Mouse (Mus musculus) megakaryocyte, adult 5-6 weeks (primary cell): Measurements from ENCODE around the gene Wdr24. TPM values are rescaled to one million over a fixed set of nuclear protein-coding genes. Genes with fewer than 3 reads are reported as not detected.
A peak's percentile ranks its signal among the peaks of the same experiment; 100 is the strongest.

Experiments used
- ATAC-seq: 2 replicates; pipeline ENCODE4 v1.8.0; 2016; ENCODE audit warnings: mild to moderate bottlenecking, inconsistent platforms; ENCODE audit not compliant: poor library complexity, severe bottlenecking
- total RNA-seq, 2 experiments: library from RNA; stranded (forward) in 1 of 2; stranded (reverse) in 1 of 2; fragments of 153-499, 151-499 nt in 1 of 2; fragments of 221-1000, 200-1000 nt in 1 of 2; gene quantifications; 2 replicates each; pipeline versions ENCODE4 v1.2.3 to v1.2.4; 2015 to 2017

The Wdr24 gene
- total RNA-seq, 2 experiments from 2014 or later: 6.9 to 12.3 TPM

DNA sequence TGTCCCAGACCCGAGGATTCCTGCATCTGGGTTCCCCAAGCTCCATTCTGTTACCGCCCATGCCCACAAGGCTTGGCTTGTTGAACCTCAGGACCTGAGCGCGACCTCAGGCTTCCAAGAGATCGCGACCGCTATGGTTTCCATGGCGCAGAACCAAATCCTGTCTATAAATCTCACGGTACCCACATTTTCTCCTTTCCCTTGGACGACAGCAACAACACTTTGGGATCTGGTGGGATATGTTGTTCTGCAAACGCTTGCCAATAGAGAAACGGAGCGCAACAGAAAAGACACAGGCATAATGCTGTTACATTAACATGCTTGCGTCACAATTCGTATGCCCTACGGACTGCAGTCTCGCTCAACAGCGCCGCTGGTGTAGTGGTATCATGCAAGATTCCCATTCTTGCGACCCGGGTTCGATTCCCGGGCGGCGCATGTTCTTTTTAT is 51.3 kb downstream of the Wdr24 start, which contains the start of gene Mettl26:
TSS of gene Mettl26 (plus strand) at position 354 of the 450 bp plus-strand sequence.
- ATAC-seq: peak; percentile 78

DNA sequence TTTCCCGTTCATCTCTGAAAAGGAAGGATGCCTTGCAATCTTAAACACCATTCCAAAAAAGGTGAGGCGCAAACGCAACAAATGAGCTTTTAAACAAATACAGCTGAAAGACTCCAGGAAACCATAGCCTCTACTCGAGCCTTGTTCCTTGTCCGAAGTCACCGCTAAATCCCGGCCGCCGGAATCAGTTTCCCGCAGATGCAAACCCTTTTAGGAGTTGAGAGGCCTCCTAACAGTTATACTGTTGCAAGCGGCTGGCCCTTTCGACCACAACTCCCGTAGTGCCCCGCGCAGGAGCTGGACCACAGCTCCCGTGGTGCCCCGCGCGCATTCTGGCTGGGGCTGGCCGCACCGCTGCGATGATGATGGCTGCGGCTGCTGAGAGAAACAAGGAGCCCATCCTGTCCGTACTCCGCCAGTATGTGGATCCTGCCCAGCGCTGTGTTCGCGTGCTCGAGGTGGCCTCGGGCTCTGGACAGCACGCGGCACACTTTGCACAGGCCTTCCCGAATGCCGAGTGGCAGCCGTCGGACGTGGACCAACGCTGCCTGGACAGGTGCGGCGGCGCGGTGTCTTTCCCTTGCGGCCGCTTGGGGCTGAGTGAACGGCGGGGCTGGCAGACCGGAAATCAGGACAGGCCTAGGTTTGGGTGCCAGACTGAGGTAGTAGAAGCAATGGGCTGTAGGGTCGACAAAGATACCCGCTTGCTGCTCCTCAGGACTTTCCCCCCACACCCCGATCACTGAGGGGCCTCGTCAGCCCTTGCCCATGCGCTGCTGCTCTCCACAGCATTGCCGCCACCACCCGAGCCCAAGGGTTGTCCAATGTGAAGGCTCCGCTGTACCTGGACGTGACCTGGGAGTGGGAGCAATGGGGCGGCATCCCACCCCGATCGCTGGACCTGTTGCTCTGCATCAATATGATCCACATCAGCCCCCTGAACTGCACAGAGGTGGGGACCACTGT is 52.0 kb downstream of the Wdr24 start:
- peak; percentile 91 for ATAC-seq

DNA sequence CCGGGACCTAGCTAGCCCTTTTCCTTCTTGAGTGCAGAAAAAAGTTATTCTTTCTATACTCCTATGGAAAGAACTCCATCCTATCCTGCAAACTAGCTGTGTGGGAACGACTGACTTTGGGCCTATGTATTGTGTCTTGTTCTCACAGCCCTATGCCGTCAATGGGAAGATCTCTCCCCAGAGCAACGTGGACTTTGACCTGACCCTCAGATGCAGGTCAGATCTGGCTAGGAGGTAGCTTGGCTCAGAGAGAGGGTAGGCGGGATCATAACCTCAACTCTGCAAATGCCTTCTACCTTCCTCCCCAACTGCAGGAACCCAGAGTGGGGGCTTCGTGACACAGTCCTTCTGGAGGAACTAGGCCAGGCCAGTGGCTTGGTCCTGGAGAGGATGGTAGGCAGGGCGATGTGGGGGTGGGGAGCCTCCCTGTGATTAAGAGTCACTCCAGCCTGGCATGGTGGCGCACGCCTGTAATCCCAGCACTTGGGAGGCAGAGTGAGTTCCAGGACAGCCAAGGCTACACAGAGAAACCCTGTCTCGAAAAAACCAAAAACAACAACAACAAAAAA is 53.0 kb downstream of the Wdr24 start:
- ATAC-seq: no peak

DNA sequence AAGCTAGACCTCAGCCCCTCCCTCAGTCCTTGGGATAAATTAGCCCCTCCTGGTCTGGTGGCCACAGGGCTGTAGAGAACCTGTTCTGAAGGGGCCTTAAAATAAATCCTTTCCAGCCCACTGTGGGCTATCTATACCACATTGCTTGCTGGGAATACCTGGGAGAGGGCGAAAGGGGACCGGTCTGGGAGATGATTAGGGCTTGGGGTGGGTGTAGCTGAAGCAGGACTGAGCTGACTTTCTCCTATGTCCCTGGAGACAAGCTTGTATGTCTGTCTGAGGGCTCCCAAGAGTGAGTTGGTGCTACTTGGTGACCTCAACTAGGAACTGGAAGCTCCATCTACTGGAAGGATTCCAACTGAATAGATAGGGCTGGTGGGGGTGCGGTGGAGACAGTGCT is 53.6 kb downstream of the Wdr24 start:
- no peak for ATAC-seq

DNA sequence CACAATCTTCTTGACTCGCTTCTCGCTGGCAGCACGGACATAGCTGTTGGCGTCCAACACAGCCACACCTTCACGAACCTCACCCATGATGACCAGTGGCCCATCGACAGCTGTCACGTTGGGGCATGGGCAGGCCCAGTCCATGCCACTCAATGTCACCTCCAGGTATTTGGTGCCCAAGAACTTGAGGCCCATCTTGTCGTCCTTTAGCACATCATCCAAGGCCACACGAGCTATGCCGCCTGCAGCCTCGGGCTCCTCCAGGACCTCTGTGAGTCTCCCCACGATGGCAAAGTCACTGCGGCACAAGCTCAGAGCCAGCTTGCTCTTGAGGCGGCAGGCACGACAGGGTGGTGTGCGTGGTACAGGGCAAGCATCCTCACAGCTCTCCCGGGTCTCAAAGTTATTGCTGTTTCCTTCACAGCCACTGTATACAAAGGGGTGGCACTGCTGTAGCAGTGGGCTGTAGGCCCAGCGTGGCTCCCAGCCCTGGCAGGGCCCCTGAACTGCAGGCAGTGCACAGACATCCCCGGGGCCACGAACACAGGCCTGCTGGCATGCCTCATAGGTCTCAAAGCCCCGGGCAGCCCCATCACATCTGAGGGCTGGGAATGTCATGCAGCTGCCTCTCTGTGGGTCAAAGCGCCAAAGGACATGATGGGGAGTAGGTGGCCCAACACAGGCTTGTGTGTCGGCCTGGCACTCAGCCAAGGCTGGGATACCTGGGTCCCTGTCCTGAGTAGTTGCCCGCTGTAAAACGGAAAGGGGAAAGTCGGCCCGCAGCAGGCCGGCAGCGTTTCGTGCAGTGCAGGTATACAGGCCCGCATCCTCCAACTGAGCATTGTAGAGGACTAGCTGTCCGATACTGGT is 54.5 kb downstream of the Wdr24 start:
- ATAC-seq: no peak

Other genes starting within 250 kb of the Wdr24 start
- 37.8 and 38.4 TPM in 2 replicates for gene Lmf1, start 244.5 kb upstream of the Wdr24 start, total RNA-seq (2015)
- 16.7 and 17.0 TPM in 2 replicates for gene Lmf1, start 244.5 kb upstream of the Wdr24 start, total RNA-seq (2017)
- not detected in 2 replicates for gene Gng13, start 106.5 kb upstream of the Wdr24 start, total RNA-seq (2015)
- not detected in 2 replicates for gene Gng13, start 106.5 kb upstream of the Wdr24 start, total RNA-seq (2017)
- 11.2 and 17.1 TPM in 2 replicates for gene Chtf18, start 96.2 kb upstream of the Wdr24 start, total RNA-seq (2015)
- gene Chtf18, start 96.2 kb upstream of the Wdr24 start, total RNA-seq (2017): 19.9 and 21.8 TPM in 2 replicates
- gene Rpusd1, start 96.0 kb upstream of the Wdr24 start, total RNA-seq (2015): 6.0 and 7.0 TPM in 2 replicates
- 3.9 TPM in 2 replicates for gene Rpusd1, start 96.0 kb upstream of the Wdr24 start, total RNA-seq (2017)
- 0.16 TPM in 1 of 2 replicates, not detected in the other for gene Mslnl, start 87.6 kb upstream of the Wdr24 start, total RNA-seq (2015)
- gene Mslnl, start 87.6 kb upstream of the Wdr24 start, total RNA-seq (2017): not detected in 2 replicates
- not detected in 2 replicates for gene Msln, start 69.2 kb upstream of the Wdr24 start, total RNA-seq (2015)
- not detected in 2 replicates for gene Msln, start 69.2 kb upstream of the Wdr24 start, total RNA-seq (2017)
- gene Narfl, start 49.9 kb upstream of the Wdr24 start, total RNA-seq (2015): 11.6 and 14.5 TPM in 2 replicates
- gene Narfl, start 49.9 kb upstream of the Wdr24 start, total RNA-seq (2017): 12.8 and 28.3 TPM in 2 replicates
- 10.3 and 10.5 TPM in 2 replicates for gene Haghl, start 38.0 kb upstream of the Wdr24 start, total RNA-seq (2015)
- 10.7 and 15.9 TPM in 2 replicates for gene Haghl, start 38.0 kb upstream of the Wdr24 start, total RNA-seq (2017)
- not detected in 2 replicates for gene Ccdc78, start 37.0 kb upstream of the Wdr24 start, total RNA-seq (2015)
- 0.16 TPM in 1 of 2 replicates, not detected in the other for gene Ccdc78, start 37.0 kb upstream of the Wdr24 start, total RNA-seq (2017)
- gene Fam173a, start 30.7 kb upstream of the Wdr24 start, total RNA-seq (2015): 69.7 and 85.6 TPM in 2 replicates
- gene Fam173a, start 30.7 kb upstream of the Wdr24 start, total RNA-seq (2017): 17.7 and 36.5 TPM in 2 replicates
- gene AC134908.4, start 28.0 kb upstream of the Wdr24 start, total RNA-seq (2015): 0.69 and 7.2 TPM in 2 replicates
- not detected in 2 replicates for gene AC134908.4, start 28.0 kb upstream of the Wdr24 start, total RNA-seq (2017)
- gene Metrn, start 26.5 kb upstream of the Wdr24 start, total RNA-seq (2015): 2.6 and 3.2 TPM in 2 replicates
- gene Metrn, start 26.5 kb upstream of the Wdr24 start, total RNA-seq (2017): 8.3 and 11.2 TPM in 2 replicates
- not detected in 2 replicates for gene Fbxl16, start 14.5 kb upstream of the Wdr24 start, total RNA-seq (2015)
- not detected in 2 replicates for gene Fbxl16, start 14.5 kb upstream of the Wdr24 start, total RNA-seq (2017)
- 6.0 and 7.7 TPM in 2 replicates for gene Jmjd8, start 5.2 kb downstream of the Wdr24 start, total RNA-seq (2015)
- gene Jmjd8, start 5.2 kb downstream of the Wdr24 start, total RNA-seq (2017): 10.6 and 14.4 TPM in 2 replicates
- gene Stub1, start 9.8 kb downstream of the Wdr24 start, total RNA-seq (2015): 48.4 and 54.7 TPM in 2 replicates
- gene Stub1, start 9.8 kb downstream of the Wdr24 start, total RNA-seq (2017): 62.6 and 67.6 TPM in 2 replicates
- gene Rhbdl1, start 13.7 kb downstream of the Wdr24 start, total RNA-seq (2015): 0.98 and 1.4 TPM in 2 replicates
- 0.55 and 0.69 TPM in 2 replicates for gene Rhbdl1, start 13.7 kb downstream of the Wdr24 start, total RNA-seq (2017)
- gene Gm20683, start 18.1 kb downstream of the Wdr24 start, total RNA-seq (2015): 0.07 TPM in 1 of 2 replicates, not detected in the other
- 0.33 TPM in 1 of 2 replicates, not detected in the other for gene Gm20683, start 18.1 kb downstream of the Wdr24 start, total RNA-seq (2017)
- 14.0 and 15.6 TPM in 2 replicates for gene Rhot2, start 21.2 kb downstream of the Wdr24 start, total RNA-seq (2015)
- 13.9 and 30.4 TPM in 2 replicates for gene Rhot2, start 21.2 kb downstream of the Wdr24 start, total RNA-seq (2017)
- 17.3 and 19.3 TPM in 2 replicates for gene Wdr90, start 37.9 kb downstream of the Wdr24 start, total RNA-seq (2015)
- 7.8 and 9.5 TPM in 2 replicates for gene Wdr90, start 37.9 kb downstream of the Wdr24 start, total RNA-seq (2017)
- gene Mcrip2, start 45.1 kb downstream of the Wdr24 start, total RNA-seq (2015): 1.8 and 3.5 TPM in 2 replicates
- 3.1 and 4.1 TPM in 2 replicates for gene Mcrip2, start 45.1 kb downstream of the Wdr24 start, total RNA-seq (2017)
- gene Mettl26, start 51.4 kb downstream of the Wdr24 start, total RNA-seq (2015): 18.9 and 20.3 TPM in 2 replicates
- gene Mettl26, start 51.4 kb downstream of the Wdr24 start, total RNA-seq (2017): 3.7 and 6.0 TPM in 2 replicates
- 1.0 and 1.6 TPM in 2 replicates for gene Wfikkn1, start 57.2 kb downstream of the Wdr24 start, total RNA-seq (2015)
- 0.04 and 0.15 TPM in 2 replicates for gene Wfikkn1, start 57.2 kb downstream of the Wdr24 start, total RNA-seq (2017)
- 7.9 and 12.8 TPM in 2 replicates for gene Rab40c, start 96.1 kb downstream of the Wdr24 start, total RNA-seq (2015)
- 9.1 and 16.1 TPM in 2 replicates for gene Rab40c, start 96.1 kb downstream of the Wdr24 start, total RNA-seq (2017)
- 44.2 and 45.2 TPM in 2 replicates for gene Pigq, start 121.3 kb downstream of the Wdr24 start, total RNA-seq (2015)
- 33.8 and 36.5 TPM in 2 replicates for gene Pigq, start 121.3 kb downstream of the Wdr24 start, total RNA-seq (2017)
- not detected in 2 replicates for gene Nhlrc4, start 121.3 kb downstream of the Wdr24 start, total RNA-seq (2015)
- gene Nhlrc4, start 121.3 kb downstream of the Wdr24 start, total RNA-seq (2017): not detected in 2 replicates
- gene A930017K11Rik, start 128.9 kb downstream of the Wdr24 start, total RNA-seq (2015): not detected in 2 replicates
- not detected in 2 replicates for gene A930017K11Rik, start 128.9 kb downstream of the Wdr24 start, total RNA-seq (2017)
- gene Capn15, start 162.2 kb downstream of the Wdr24 start, total RNA-seq (2015): 9.1 and 10.4 TPM in 2 replicates
- 3.5 and 3.7 TPM in 2 replicates for gene Capn15, start 162.2 kb downstream of the Wdr24 start, total RNA-seq (2017)
- 0.71 and 1.3 TPM in 2 replicates for gene Rab11fip3, start 245.9 kb downstream of the Wdr24 start, total RNA-seq (2015)
- 0.70 and 2.5 TPM in 2 replicates for gene Rab11fip3, start 245.9 kb downstream of the Wdr24 start, total RNA-seq (2017)